Mouse (Mus musculus) B cell, adult 62 days (primary cell): ENCODE results near the gene Rnf8. TPM values are rescaled to one million over a fixed set of nuclear protein-coding genes. Genes with fewer than 3 reads are reported as not detected.

Experiments
- total RNA-seq: library from RNA; stranded (reverse); gene quantifications from 4 replicates; pipeline ENCODE4 v1.2.4, GENCODE M21; 2023

Gene Rnf8
- total RNA-seq = 50.9 to 58.7 TPM (median 55.2 TPM) in 4 replicates

GRCm38 (mm10) chr17:29614115-29615023 lies at the start of gene Rnf8, which contains the start of gene Gm28043:
Rnf8 (plus strand) TSS chr17:29614790.
Gm28043 (plus strand) TSS chr17:29614876.

GRCm38 (mm10) chr17:29660076-29660761 lies 45.6 kb downstream of the Rnf8 start, which contains the start of gene Cmtr1:
Cmtr1 (plus strand) TSS chr17:29660595.

Other genes starting within 250 kb of the Rnf8 start
- 229 to 250 TPM (median 234 TPM) in 4 replicates for gene Pim1, start 124.0 kb upstream of the Rnf8 start, total RNA-seq
- gene Gm17657, start 65.2 kb upstream of the Rnf8 start, total RNA-seq = not detected in 4 replicates
- gene Tbc1d22b, start 65.0 kb upstream of the Rnf8 start, total RNA-seq = 20.6 to 25.1 TPM (median 23.4 TPM) in 4 replicates
- not detected in 4 replicates for gene Tmem217, start 62.4 kb upstream of the Rnf8 start, total RNA-seq
- gene Gm28043, start 86 bp downstream of the Rnf8 start, total RNA-seq = 18.6 to 24.5 TPM (median 20.7 TPM) in 4 replicates
- gene Cmtr1, start 45.8 kb downstream of the Rnf8 start, total RNA-seq = 202 to 240 TPM (median 219 TPM) in 4 replicates
- 14.3 to 17.1 TPM (median 14.9 TPM) in 4 replicates for gene Ccdc167, start 102.3 kb downstream of the Rnf8 start, total RNA-seq